Mouse (Mus musculus) testis, adult 2 months (tissue): ENCODE data around the gene Itga7. TPM values are rescaled to one million over a fixed set of nuclear protein-coding genes. Genes with fewer than 3 reads are reported as not detected.

ENCODE experiments used
- H3K27ac ChIP-seq: fragments of 200-500 bp; 2 replicates; pipeline ENCODE4 v1.5.1; 2012; ENCODE audit warnings: low read depth, low read length; ENCODE audit not compliant: control insufficient read depth, insufficient read depth
- H3K27me3 ChIP-seq: fragments of 200-500 bp; 2 replicates; pipeline ENCODE4 v1.6.1; 2012; ENCODE audit warnings: mild to moderate bottlenecking, low read length, moderate library complexity; ENCODE audit not compliant: control insufficient read depth, insufficient read depth
- H3K36me3 ChIP-seq: fragments of 200-500 bp; 2 replicates; pipeline ENCODE4 v1.6.1; 2012; ENCODE audit warnings: mild to moderate bottlenecking, low read length; ENCODE audit not compliant: control insufficient read depth, insufficient read depth
- H3K4me1 ChIP-seq: fragments of 200-500 bp; 2 replicates; pipeline ENCODE4 v1.6.1; 2012; ENCODE audit warnings: low read length; ENCODE audit not compliant: control insufficient read depth, insufficient read depth
- H3K4me3 ChIP-seq: fragments of 200-500 bp; 2 replicates; pipeline ENCODE4 v1.5.1; 2012; ENCODE audit warnings: low read depth, mild to moderate bottlenecking, low read length, moderate library complexity, mixed read lengths; ENCODE audit not compliant: control insufficient read depth
- CTCF ChIP-seq: fragments of 200-500 bp; IDR thresholded peaks from 2 replicates; pipeline ENCODE4 v1.5.1; 2012; ENCODE audit warnings: low read depth, mild to moderate bottlenecking, inconsistent platforms, low read length, moderate library complexity; ENCODE audit not compliant: control insufficient read depth, insufficient read depth, insufficient replicate concordance
- POLR2A ChIP-seq: fragments of 200-500 bp; IDR thresholded peaks from 2 replicates; pipeline ENCODE4 v1.6.1; 2012; ENCODE audit warnings: low read depth, mild to moderate bottlenecking, inconsistent platforms, low read length, moderate library complexity; ENCODE audit not compliant: control insufficient read depth
- polyA plus RNA-seq: library from polyadenylated mRNA; depleted of rRNA; stranded (reverse); fragments of >200 nt; gene quantifications from 2 replicates; pipeline ENCODE4 v1.2.3, GENCODE M21; 2012

The Itga7 gene
- polyA plus RNA-seq, 1 experiment = 19.1 TPM

DNA sequence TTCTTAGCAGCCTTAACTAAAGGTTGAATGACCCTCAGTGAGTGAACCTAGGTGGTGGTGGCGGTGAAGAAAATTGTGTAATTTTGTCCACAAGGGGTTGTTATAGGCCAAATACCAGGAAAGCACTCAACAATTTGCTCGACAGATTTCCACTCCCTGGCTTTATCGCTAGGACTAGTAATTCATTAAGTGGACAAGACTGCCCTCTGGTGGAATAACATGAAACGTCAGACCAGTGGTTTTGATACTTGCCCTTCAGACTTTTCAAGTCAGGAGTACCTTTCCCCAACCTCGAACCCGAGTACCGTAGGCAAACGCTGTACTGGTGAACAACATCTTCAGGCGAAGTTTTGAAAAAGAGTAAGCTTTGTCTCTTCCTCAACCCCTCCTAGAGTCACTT lies 38.2 kb upstream of the Itga7 start:
- no peaks in the 10 kb centered on the region for H3K27me3 ChIP-seq
- TF ChIP-seq POLR2A (no peak), CTCF (peak; percentile 23; the same call in 1 of the 2 replicates)
- peak overlapping the region; percentile 85; the same call in 1 of the 2 replicates for H3K27ac ChIP-seq
- no peaks in the 10 kb centered on the region for H3K36me3 ChIP-seq
- peaks cover 30% of the 10 kb centered on the region for H3K4me1 ChIP-seq
- H3K4me3 ChIP-seq = peak overlapping the region; percentile 90

DNA sequence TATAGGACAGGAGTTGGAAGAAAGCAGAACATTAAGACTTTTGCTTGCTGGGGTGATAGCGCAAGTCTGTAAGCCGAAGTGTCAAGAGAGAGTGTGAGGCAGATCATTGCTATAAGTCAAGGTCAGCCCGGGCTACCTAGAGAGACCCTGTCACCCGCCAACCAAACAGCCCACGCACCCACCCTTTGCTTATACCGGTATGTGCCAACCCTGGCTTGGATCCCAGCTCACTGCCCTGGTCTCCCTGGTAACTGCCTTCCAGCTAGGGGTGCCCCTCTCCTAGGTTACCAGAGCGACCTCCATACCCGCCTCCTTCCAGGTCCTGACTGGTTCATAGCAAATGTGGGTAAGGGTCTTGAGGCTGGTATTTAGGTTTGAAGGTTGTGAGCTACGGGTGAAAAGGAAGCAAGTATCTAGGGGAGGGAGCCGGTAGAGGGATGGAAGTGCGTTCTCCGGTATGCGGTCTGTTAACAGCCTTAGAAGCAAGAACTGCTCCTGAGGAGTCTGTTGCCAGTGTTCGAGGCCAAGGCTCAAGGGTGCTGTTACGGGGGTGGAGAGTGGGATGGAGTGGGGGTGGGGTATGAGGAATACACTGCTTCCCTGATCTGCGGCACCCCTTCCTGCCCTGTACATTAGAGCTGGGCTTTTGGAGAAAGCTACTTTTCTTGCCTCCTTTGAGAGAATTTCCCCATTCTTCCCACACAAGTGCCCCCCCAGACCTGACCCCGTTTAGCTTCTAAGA lies 37.5 kb upstream of the Itga7 start:
- Histone ChIP-seq H3K27ac (peak overlapping the region; percentile 85), H3K27me3 (no peaks in the 10 kb centered on the region), H3K36me3 (no peaks in the 10 kb centered on the region), H3K4me3 (peak overlapping the region; percentile 90), H3K4me1 (peaks cover 29% of the 10 kb centered on the region)
- TF ChIP-seq POLR2A (peak; percentile 51; the same call in 1 of the 2 replicates), CTCF (no peak)

- peak overlapping the region; percentile 90 for H3K4me3 ChIP-seq
- TF ChIP-seq CTCF (no peak), POLR2A (no peak)
- no peaks in the 10 kb centered on the region for H3K27me3 ChIP-seq
Measured at GRCm38 (mm10) chr10:128896807-128897206, 36.8 kb upstream of the Itga7 start.

DNA sequence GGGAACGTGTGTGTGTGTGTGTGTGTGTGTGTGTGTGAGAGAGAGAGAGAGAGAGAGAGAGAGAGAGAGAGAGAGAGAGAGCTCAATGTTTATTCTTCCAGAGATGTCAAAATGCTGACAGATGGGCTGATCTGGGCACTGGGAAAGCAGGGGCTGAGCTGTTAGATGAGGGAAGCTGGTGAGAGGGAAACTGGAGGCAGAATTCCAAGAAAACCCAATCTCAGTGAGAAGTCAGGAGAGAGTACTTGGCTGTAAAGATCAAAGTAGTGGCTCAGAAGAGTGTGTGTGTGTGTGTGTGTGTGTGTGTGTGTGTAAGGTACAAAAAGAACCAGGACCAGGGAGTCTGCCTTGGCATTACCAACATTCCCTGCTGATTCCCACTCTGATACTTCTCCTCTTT lies 36.1 kb upstream of the Itga7 start:
- Histone ChIP-seq H3K4me1 (peaks cover 23% of the 10 kb centered on the region), H3K27ac (no peak overlapping the region), H3K27me3 (no peaks in the 10 kb centered on the region), H3K4me3 (peak overlapping the region; percentile 18), H3K36me3 (no peaks in the 10 kb centered on the region)
- TF ChIP-seq POLR2A (no peak), CTCF (no peak)

More at GRCm38 (mm10) chr10:128896807-128897206, 36.8 kb upstream of the Itga7 start:
- Histone ChIP-seq H3K36me3 (no peaks in the 10 kb centered on the region), H3K4me1 (peaks cover 28% of the 10 kb centered on the region), H3K27ac (no peak overlapping the region; the same call in none of the 2 replicates)

GRCm38 (mm10) chr10:128899759-128900490 lies 33.7 kb upstream of the Itga7 start:
- H3K4me1 ChIP-seq = peaks cover 18% of the 10 kb centered on the region
- no peaks in the 10 kb centered on the region for H3K27me3 ChIP-seq
- H3K36me3 ChIP-seq = no peaks in the 10 kb centered on the region
- no peak overlapping the region for H3K27ac ChIP-seq
- H3K4me3 ChIP-seq = no peak overlapping the region
- TF ChIP-seq POLR2A (no peak), CTCF (no peak)

GRCm38 (mm10) chr10:128900698-128901097 lies 32.9 kb upstream of the Itga7 start, which contains the start of gene Cd63:
TSS of gene Cd63 (plus strand) at chr10:128900989.
- no peak within 1 kb of the TSS for H3K27ac ChIP-seq
- H3K36me3 ChIP-seq = no peaks in the 10 kb centered on the region
- H3K4me3 ChIP-seq = no peak within 1 kb of the TSS
- H3K4me1 ChIP-seq = peaks cover 13% of the 10 kb centered on the region
- no peaks in the 10 kb centered on the region for H3K27me3 ChIP-seq
- TF ChIP-seq CTCF (no peak), POLR2A (no peak)

DNA sequence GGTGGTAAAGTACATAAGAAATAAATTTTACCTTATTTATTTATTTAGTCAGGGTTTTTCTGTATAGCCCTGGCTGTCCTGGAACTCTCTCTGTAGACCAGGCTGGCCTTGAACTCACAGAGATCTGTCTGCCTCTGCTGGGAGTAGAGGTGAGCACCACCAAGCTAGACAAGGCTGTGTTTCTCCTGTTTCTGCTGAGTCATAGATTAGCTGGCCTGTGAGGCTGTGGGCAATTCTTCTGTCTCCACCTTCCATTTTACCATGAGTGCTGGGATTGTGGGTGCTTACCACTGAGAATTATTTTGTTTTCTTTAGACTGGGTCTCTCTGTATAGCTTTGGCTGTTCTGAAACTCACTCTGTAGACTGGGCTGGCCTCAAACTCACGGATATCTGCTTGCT lies 32.2 kb upstream of the Itga7 start:
- Histone ChIP-seq H3K36me3 (no peaks in the 10 kb centered on the region), H3K27ac (no peak overlapping the region), H3K27me3 (no peaks in the 10 kb centered on the region), H3K4me1 (peaks cover 6% of the 10 kb centered on the region), H3K4me3 (no peak overlapping the region)
- no peak for TF ChIP-seq CTCF
- no peak for TF ChIP-seq POLR2A
